Mouse (Mus musculus) megakaryocyte, embryonic 14.5 days (primary cell): ENCODE results near the gene Mtfr2. TPM values are rescaled to one million over a fixed set of nuclear protein-coding genes. Genes with fewer than 3 reads are reported as not detected.

ENCODE experiments used
- H3K27me3 ChIP-seq: replicated peaks from 2 replicates; pipeline ENCODE3; 2012; ENCODE audit warnings: inconsistent platforms
- H3K36me3 ChIP-seq: replicated peaks from 2 replicates; pipeline ENCODE3; 2012; ENCODE audit warnings: low read length, inconsistent platforms, mixed read lengths
- H3K4me1 ChIP-seq: 2 replicates; pipeline ENCODE4 v1.6.1; 2012; ENCODE audit warnings: inconsistent platforms
- H3K4me3 ChIP-seq: replicated peaks from 2 replicates; pipeline ENCODE3; 2012; ENCODE audit warnings: moderate library complexity, mild to moderate bottlenecking, inconsistent platforms
- H3K9me3 ChIP-seq: 2 replicates; pipeline ENCODE4 v1.6.1; 2012; ENCODE audit warnings: inconsistent platforms
- FLI1 ChIP-seq: IDR thresholded peaks from 2 replicates; pipeline ENCODE4 v1.6.1; 2012; ENCODE audit warnings: low read length, inconsistent platforms, mixed read lengths
- GATA1 ChIP-seq: IDR thresholded peaks from 3 replicates; pipeline ENCODE4 v1.6.1; 2012; ENCODE audit warnings: mixed read lengths, low read length, inconsistent platforms, borderline replicate concordance
- polyA plus RNA-seq: library from polyadenylated mRNA; stranded (reverse); fragments of >175 nt; gene quantifications from 2 replicates; pipeline ENCODE4 v1.2.3, GENCODE M21; 2012; ENCODE audit warnings: low replicate concordance; ENCODE audit not compliant: insufficient read depth

The Mtfr2 gene
- polyA plus RNA-seq, 1 experiment = 1.5 TPM

- no peaks in the 10 kb centered on the region for H3K36me3 ChIP-seq
- no peaks in the 10 kb centered on the region for H3K9me3 ChIP-seq
- 0 out of 2 replicates have a peak, but pooled peaks cover 4% of the 10 kb centered on the region for H3K4me1 ChIP-seq
- H3K27me3 ChIP-seq = peaks cover 14% of the 10 kb centered on the region
- H3K4me3 ChIP-seq = no peak overlapping the region
- TF ChIP-seq GATA1 (no peak), FLI1 (no peak)
These were observed 30.1 kb downstream of the Mtfr2 start for GRCm38 (mm10) chr10:20377621-20378020.

- no peak overlapping the region for H3K4me3 ChIP-seq
- 0 out of 2 replicates have a peak, but pooled peaks cover 4% of the 10 kb centered on the region for H3K4me1 ChIP-seq
- TF ChIP-seq GATA1 = no peak
- no peak for TF ChIP-seq FLI1
- no peaks in the 10 kb centered on the region for H3K9me3 ChIP-seq
- peaks cover 14% of the 10 kb centered on the region for H3K27me3 ChIP-seq
- H3K36me3 ChIP-seq = no peaks in the 10 kb centered on the region
These were observed 31.6 kb downstream of the Mtfr2 start for GRCm38 (mm10) chr10:20379071-20379735.

GRCm38 (mm10) chr10:20380798-20381197 lies 33.2 kb downstream of the Mtfr2 start:
- 0 out of 2 replicates have a peak, but pooled peaks cover 4% of the 10 kb centered on the region for H3K4me1 ChIP-seq
- H3K9me3 ChIP-seq = no peaks in the 10 kb centered on the region
- H3K36me3 ChIP-seq = no peaks in the 10 kb centered on the region
- no peak for TF ChIP-seq GATA1
- no peak for TF ChIP-seq FLI1
- peaks cover 14% of the 10 kb centered on the region for H3K27me3 ChIP-seq
- H3K4me3 ChIP-seq = no peak overlapping the region

DNA sequence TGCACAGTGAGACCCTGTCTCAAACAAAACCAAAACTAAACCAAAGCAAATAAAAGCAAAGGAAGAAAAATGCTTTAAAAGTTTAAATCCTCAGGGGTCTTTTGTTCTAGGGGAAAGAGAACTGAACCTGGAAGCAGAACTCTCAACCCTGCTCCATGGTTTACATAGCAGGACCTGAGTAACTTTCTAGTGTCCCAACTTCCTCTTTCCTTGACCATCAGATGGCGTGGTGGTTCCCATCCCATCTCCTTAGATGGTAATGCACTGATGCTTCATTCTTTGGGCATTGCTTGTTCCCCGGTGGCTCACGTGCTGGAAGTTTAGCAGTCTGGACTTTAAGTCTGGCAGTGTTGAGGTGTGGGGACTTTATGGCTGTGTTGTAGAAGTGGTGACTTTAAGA lies 33.8 kb downstream of the Mtfr2 start:
- no peaks in the 10 kb centered on the region for H3K36me3 ChIP-seq
- no peak overlapping the region for H3K4me3 ChIP-seq
- no peak for TF ChIP-seq GATA1
- no peak for TF ChIP-seq FLI1
- no peaks in the 10 kb centered on the region for H3K9me3 ChIP-seq
- H3K27me3 ChIP-seq = peaks cover 14% of the 10 kb centered on the region
- 0 out of 2 replicates have a peak, but pooled peaks cover 4% of the 10 kb centered on the region for H3K4me1 ChIP-seq

- Histone ChIP-seq H3K9me3 (no peaks in the 10 kb centered on the region), H3K4me3 (no peak overlapping the region), H3K4me1 (0 out of 2 replicates have a peak, but pooled peaks cover 4% of the 10 kb centered on the region), H3K27me3 (peaks cover 7% of the 10 kb centered on the region), H3K36me3 (no peaks in the 10 kb centered on the region)
- TF ChIP-seq GATA1 = no peak
- no peak for TF ChIP-seq FLI1
These were observed 35.3 kb downstream of the Mtfr2 start for GRCm38 (mm10) chr10:20382807-20383419.

GRCm38 (mm10) chr10:20390568-20390967 lies 43.0 kb downstream of the Mtfr2 start:
- no peak for TF ChIP-seq GATA1
- no peak for TF ChIP-seq FLI1
- peaks cover 4% of the 10 kb centered on the region; the same call in 1 of the 2 replicates for H3K9me3 ChIP-seq
- H3K27me3 ChIP-seq = no peaks in the 10 kb centered on the region
- H3K36me3 ChIP-seq = no peaks in the 10 kb centered on the region
- peaks cover 4% of the 10 kb centered on the region; the same call in 1 of the 2 replicates for H3K4me1 ChIP-seq
- no peak overlapping the region for H3K4me3 ChIP-seq

DNA sequence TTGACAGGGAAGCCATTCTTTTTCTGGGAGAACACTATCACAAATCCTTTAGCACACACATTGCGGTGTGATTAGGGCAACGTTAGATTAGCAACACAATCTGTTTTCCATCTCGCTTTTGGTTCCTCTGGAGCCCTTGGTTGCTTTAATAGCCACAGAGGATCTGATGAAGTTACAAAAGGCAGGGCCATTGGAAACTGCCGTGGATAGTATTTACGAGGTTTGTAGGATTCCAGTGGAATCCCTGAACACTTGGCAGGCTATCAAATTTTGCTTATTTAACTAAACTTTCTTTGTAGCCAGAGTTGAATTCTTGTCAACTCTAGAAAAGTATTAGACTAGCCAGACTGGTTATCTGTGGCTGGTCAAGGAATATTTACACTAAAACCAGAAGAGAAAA lies 47.2 kb downstream of the Mtfr2 start:
- peaks cover 15% of the 10 kb centered on the region for H3K4me1 ChIP-seq
- TF ChIP-seq GATA1 (no peak), FLI1 (no peak)
- no peaks in the 10 kb centered on the region for H3K27me3 ChIP-seq
- peaks cover 4% of the 10 kb centered on the region; the same call in 1 of the 2 replicates for H3K9me3 ChIP-seq
- H3K4me3 ChIP-seq = no peak overlapping the region
- H3K36me3 ChIP-seq = no peaks in the 10 kb centered on the region

DNA sequence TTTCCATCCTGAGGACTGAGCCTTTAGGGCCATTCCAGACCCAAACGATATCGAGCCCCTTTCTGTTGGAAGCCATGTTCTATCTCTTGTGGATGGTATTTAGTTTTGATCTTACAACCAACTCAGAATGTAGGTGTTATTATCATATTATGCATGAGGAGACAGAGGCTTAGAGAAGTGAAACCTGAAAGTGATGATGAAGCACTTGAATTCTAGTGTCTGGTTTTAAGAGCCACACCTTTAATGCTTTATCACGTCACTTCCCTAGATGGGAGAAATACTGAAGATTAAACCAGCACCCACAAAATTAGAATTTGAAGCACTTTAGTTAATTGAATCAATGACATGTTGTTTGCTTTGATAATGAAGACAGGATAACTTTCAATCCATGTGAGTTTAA lies 48.2 kb downstream of the Mtfr2 start:
- Histone ChIP-seq H3K27me3 (no peaks in the 10 kb centered on the region), H3K9me3 (peaks cover 4% of the 10 kb centered on the region; the same call in 1 of the 2 replicates), H3K4me3 (no peak overlapping the region), H3K36me3 (peaks cover 3% of the 10 kb centered on the region), H3K4me1 (peaks cover 15% of the 10 kb centered on the region)
- TF ChIP-seq FLI1 (no peak), GATA1 (no peak)

GRCm38 (mm10) chr10:20398224-20398623 lies 50.7 kb downstream of the Mtfr2 start:
- H3K4me1 ChIP-seq = peaks cover 11% of the 10 kb centered on the region
- no peaks in the 10 kb centered on the region for H3K27me3 ChIP-seq
- H3K4me3 ChIP-seq = peak overlapping the region; percentile 67
- H3K9me3 ChIP-seq = no peaks in the 10 kb centered on the region
- H3K36me3 ChIP-seq = peaks cover 3% of the 10 kb centered on the region
- TF ChIP-seq FLI1 (no peak), GATA1 (no peak)
